Mouse (Mus musculus) megakaryocyte, adult 5-6 weeks (primary cell): ENCODE results near the gene Dtx2. TPM values are rescaled to one million over a fixed set of nuclear protein-coding genes. Genes with fewer than 3 reads are reported as not detected.
"Not testable (repeated sequence)": the region's sequence is repeated elsewhere in the genome, so short reads cannot be mapped to it uniquely, and the experiment has no call there.

Experiments
- ATAC-seq: 2 replicates; pipeline ENCODE4 v1.8.0; 2016; ENCODE audit warnings: mild to moderate bottlenecking, inconsistent platforms; ENCODE audit not compliant: poor library complexity, severe bottlenecking
- total RNA-seq, 2 experiments: library from RNA; stranded (forward) in 1 of 2; stranded (reverse) in 1 of 2; fragments of 153-499, 151-499 nt in 1 of 2; fragments of 221-1000, 200-1000 nt in 1 of 2; gene quantifications; 2 replicates each; pipeline versions ENCODE4 v1.2.3 to v1.2.4; 2015 to 2017

Dtx2 gene
- total RNA-seq, 2 experiments from 2014 or later, result 12.4 to 26.3 TPM

DNA sequence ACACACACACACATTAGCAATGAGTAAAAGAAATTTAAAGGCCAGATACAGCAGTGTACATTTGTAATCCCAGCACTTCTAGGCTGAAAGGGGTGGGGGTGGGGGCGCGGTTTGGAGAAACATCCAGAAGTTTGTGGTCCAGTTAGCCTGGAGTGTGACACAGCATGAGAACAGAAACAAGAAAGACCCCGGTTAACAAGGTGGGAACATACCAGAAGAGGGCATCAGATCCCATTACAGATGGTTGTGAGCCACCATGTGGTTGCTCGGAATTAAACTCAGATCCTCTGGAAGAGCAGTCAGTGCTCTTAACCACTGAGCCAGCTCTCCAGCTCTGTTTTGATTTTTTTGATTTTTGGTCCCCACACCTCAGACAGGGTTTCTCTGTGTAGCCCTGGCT is 61.5 kb downstream of the Dtx2 start:
- ATAC-seq, result no peak

DNA sequence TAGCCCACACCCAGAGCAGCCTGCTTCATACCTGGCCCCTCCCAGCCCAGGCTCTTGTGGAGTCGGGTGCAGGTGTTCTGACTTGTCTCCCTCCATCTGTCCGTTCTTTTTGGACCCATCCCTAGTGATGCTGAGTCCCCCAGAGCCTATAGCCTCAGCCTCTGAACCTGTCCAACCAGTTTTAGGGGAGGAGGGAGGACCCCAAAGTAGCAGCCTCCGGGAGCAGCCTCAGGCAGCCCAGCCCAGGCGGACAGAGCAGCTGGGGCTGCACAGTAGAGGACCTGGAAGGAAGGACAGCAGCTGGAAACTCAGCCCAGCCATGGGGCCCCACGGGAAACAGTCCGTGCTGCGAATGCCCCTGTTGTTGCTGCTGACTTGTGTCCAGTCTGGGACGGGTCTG is 62.5 kb downstream of the Dtx2 start:
- no peak for ATAC-seq

DNA sequence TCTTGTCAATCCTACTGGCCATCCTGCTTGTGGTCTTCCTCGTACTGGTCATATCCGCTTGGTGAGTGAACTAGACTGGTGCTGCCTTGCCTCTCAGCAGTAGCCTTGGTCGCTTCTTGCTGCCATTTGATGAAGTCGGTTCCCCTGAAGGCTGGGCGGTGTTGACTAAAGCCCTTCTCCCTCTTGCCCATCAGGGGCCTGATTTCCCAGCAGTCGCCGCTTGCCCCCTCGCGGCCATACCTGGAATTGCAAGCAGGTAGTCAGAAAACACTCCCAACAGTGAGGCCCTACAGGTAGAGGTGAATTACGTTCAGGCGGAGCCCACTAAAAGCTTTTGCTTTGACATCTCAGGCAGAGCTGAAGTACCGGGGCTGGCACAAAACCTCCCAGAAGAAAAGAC is 67.0 kb downstream of the Dtx2 start:
- peak; percentile 76 for ATAC-seq

DNA sequence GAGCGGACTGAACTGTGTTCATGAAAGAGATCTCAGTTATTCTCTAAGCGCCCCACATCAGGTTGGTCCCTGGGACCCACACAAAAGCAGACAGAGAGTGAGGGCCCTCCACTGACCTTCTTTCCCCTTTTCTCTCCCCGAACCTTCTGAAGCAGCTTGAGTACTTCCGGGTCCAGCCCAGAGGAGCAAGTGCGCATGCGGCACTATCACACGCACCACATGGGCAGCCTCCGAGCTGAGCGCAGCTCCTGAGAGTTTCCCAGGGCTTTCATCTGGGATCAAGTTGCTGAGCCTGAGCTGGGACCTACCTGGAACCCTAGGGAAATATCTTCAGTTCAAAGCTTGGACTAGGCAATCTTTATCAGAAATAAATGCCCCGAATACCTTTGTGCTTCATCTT is 69.3 kb downstream of the Dtx2 start:
- ATAC-seq, result no peak

DNA sequence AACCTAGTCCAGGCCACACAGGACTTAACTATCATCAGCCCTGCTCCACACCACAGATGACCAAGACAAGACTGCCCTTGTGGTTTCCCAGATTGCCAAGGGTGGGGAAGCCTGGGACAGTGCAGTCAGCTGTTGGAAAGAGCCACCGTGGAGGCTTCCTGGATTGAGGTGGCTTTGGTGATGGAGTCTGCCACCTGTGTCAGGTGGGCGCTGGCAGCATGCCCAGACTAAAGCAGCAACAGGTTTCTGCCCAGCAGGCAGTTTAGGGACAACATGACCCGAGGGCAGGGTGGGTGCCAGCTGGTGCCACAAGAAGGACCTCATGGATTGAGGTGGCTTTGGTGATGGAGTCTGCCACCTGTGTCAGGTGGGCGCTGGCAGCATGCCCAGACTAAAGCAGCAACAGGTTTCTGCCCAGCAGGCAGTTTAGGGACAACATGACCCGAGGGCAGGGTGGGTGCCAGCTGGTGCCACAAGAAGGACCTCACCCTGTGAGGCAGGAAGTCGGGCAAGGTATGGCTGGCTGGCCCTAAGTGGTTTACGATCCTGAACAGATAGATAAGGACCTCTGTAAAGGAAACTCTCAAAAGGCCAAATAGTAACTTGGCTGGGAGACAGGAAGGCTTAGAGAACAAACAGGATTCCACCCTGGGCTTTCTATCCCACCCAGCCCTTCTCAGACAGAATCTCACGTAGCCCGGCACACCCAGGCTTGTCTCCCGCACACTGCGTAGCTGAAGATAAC is 72.0 kb downstream of the Dtx2 start:
- not testable (repeated sequence) for ATAC-seq

DNA sequence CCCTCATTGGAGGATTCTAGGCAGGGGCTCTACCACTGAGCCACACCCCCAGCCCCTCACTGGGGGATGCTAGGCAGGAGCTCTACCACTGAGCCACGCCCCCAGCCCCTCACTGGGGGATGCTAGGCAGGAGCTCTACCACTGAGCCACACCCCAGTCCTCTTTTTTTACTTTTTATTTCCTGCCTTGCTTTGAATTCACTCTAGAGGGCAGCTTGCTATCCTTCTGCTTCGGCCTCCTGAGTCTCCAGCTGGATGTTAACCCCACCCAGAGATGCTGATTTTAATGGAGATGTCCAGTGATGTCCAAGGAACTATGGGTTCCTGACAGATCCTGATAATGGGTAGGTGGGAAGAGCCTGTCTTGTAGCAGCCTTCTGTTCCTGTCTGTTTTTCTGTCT is 74.8 kb downstream of the Dtx2 start:
- ATAC-seq, result no peak

DNA sequence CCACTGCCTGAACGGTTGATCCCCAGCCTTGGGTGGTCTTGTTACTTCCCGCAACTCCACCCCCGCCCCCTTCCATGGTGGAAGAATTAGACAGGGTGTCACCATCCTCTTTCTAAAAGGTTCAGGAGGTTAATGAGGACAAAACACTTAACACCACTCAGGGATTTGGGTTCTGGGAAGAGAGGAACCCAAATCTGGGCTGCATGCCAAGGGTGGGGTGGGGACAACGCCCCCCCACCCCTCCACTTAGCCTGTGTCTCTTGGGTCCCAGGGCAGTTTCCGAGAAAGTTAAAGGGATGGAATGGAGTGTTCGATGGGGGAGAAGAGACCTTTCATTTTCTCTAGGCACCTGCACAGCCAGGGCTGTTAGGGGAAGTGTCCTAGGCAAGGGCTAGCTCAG is 78.5 kb downstream of the Dtx2 start:
- ATAC-seq, result no peak

DNA sequence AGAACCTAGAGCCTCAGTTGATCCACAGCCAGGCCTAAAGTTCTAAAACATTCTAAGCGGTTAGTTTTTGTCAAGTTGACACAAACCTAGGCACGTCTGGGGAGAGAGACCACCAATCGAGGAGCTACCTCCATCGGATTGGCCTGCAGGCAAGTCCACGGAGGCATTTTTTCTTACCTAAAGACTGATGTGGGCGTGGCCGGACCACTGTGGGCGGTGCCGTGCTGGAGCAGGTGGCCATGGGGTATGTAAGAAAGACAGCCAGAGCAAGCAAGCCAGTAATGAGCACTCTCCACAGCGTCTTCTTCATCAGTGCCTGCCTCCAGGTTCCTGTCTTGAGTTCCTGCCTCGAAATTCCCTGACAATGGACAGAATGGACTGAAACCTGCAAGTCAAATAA is 78.9 kb downstream of the Dtx2 start:
- ATAC-seq, result no peak

DNA sequence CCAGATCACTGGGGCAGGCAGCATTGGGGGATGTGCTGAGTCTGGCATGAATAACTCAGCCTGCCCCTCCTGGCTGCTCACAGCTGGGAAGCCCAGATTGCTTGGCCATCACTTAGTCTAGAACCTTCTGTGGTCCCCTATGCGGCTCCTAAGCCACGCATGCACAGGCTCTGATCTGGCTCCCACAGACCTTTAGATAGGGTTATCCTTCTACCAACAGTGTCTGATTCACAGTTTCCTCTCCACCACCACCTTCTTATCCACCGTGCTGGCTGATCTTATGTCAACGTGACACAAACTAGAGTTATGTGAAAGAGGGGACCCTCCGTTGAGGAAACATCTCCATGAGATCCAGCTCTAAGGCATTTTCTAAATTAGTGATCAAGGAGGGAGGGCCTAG is 80.5 kb downstream of the Dtx2 start:
- no peak for ATAC-seq

DNA sequence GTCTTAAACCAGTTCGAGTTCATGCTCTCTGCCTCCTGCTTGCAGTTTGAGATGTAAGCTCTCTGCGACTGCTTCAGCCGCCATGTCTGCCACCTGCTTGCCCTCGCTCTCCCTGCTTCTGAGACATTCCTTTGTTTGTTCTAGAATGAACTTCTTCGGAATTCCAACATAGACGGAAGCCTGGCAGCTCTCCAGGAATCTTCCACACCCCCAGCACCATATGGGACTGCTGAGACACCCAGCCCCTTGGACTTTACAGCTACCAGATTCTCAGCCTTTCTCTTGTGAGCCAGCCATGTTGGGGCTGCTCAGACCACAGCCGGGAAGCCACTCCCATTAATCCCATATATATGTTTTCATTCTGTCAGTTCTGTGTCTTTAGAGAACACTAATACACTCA is 81.7 kb downstream of the Dtx2 start:
- no peak for ATAC-seq

DNA sequence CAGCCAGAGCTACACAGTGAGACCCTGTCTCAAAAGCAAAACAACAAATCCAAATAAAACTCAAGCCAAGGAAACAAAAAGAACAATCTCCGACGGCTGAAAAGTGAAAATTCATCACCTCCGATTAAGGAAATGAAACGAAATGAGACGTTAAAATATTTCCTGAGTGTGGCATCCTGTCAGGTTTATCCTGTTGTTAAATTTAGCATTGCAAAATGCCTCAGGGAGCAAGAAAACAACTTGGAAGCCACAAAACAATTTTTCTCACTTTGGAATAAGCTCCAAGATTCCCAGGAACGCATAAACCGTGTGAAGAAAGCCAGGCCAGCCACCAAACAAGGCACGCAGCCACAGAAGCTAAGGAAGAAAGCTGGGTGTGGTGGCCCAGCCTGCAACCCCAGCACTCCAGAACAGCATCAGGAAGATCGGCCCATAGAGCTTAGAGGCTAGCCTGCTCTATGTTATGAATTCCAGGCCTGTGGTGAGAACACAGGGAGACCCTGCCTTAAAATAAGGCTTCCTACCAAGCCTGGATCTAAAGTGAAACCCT is 82.5 kb downstream of the Dtx2 start:
- ATAC-seq, result no peak

DNA sequence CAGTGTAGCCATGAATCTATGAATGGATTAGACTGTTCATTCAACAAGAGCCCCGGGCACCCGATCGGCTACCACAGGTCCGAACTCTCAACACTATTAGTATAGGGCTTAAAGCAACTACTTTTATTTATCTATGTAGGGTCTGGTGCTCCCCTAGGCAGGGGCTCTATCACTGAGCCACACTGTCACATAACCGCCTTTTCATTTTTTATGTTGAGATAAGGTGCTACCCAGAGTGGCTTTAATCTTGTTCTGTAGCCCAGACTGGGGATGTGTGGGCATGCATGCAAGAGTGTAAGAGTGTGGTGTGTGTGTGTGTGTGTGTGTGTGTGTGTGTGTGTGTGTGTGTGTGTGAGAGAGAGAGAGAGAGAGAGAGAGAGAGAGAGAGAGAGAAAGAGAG is 83.5 kb downstream of the Dtx2 start:
- no peak for ATAC-seq

DNA sequence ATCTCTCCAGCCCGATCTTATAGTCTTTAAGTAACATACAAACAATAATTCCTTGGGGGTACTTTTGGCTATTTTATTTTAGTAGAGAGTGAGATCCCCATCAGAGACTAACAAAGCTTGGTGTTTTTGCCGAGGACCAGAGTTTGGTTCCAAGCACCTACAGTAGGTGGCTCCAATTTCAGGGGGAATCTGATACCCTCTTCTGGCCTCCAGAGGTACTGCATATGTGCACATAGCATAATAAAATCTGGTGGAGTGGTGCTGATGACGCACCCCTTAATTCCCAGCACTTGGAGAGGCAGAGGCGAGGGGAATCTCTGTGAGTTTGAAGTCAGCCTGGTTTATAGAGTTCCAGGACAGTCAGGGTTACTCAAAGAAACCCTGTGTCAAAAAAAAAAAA is 87.7 kb downstream of the Dtx2 start:
- no peak for ATAC-seq

Other genes starting within 250 kb of the Dtx2 start
- 0.25 TPM in 1 of 2 replicates, not detected in the other for gene Styxl1, start 216.4 kb upstream of the Dtx2 start, total RNA-seq (2015)
- gene Styxl1, start 216.4 kb upstream of the Dtx2 start, total RNA-seq (2017), result 0.18 TPM in 1 of 2 replicates, not detected in the other
- gene Mdh2, start 216.3 kb upstream of the Dtx2 start, total RNA-seq (2015), result 240 and 251 TPM in 2 replicates
- gene Mdh2, start 216.3 kb upstream of the Dtx2 start, total RNA-seq (2017), result 111 and 129 TPM in 2 replicates
- not detected in 2 replicates for gene Srrm3, start 187.9 kb upstream of the Dtx2 start, total RNA-seq (2015)
- not detected in 2 replicates for gene Srrm3, start 187.9 kb upstream of the Dtx2 start, total RNA-seq (2017)
- gene Hspb1, start 106.9 kb upstream of the Dtx2 start, total RNA-seq (2015), result not detected in 2 replicates
- gene Hspb1, start 106.9 kb upstream of the Dtx2 start, total RNA-seq (2017), result not detected in 2 replicates
- gene Ywhag, start 60.2 kb upstream of the Dtx2 start, total RNA-seq (2015), result 124 and 141 TPM in 2 replicates
- 72.4 and 88.1 TPM in 2 replicates for gene Ywhag, start 60.2 kb upstream of the Dtx2 start, total RNA-seq (2017)
- gene Ssc4d, start 20.3 kb upstream of the Dtx2 start, total RNA-seq (2015), result 17.1 and 19.9 TPM in 2 replicates
- 6.0 and 7.4 TPM in 2 replicates for gene Ssc4d, start 20.3 kb upstream of the Dtx2 start, total RNA-seq (2017)
- gene Zp3, start 14.7 kb upstream of the Dtx2 start, total RNA-seq (2015), result 0.20 TPM in 1 of 2 replicates, not detected in the other
- not detected in 2 replicates for gene Zp3, start 14.7 kb upstream of the Dtx2 start, total RNA-seq (2017)
- gene Upk3b, start 43.7 kb downstream of the Dtx2 start, total RNA-seq (2015), result not detected in 2 replicates
- gene Upk3b, start 43.7 kb downstream of the Dtx2 start, total RNA-seq (2017), result not detected in 2 replicates
- gene Upk3bl, start 59.7 kb downstream of the Dtx2 start, total RNA-seq (2015), result not detected in 2 replicates
- not detected in 2 replicates for gene Upk3bl, start 59.7 kb downstream of the Dtx2 start, total RNA-seq (2017)
- gene Rasa4, start 89.1 kb downstream of the Dtx2 start, total RNA-seq (2015), result 36.2 and 40.9 TPM in 2 replicates
- gene Rasa4, start 89.1 kb downstream of the Dtx2 start, total RNA-seq (2017), result 26.0 and 33.8 TPM in 2 replicates
- gene Polr2j, start 121.8 kb downstream of the Dtx2 start, total RNA-seq (2015), result 94.7 and 103 TPM in 2 replicates
- 105 and 117 TPM in 2 replicates for gene Polr2j, start 121.8 kb downstream of the Dtx2 start, total RNA-seq (2017)
- 12.3 and 16.0 TPM in 2 replicates for gene Lrwd1, start 141.3 kb downstream of the Dtx2 start, total RNA-seq (2015)
- gene Lrwd1, start 141.3 kb downstream of the Dtx2 start, total RNA-seq (2017), result 40.9 and 58.5 TPM in 2 replicates
- gene Alkbh4, start 141.3 kb downstream of the Dtx2 start, total RNA-seq (2015), result 14.0 and 19.8 TPM in 2 replicates
- 11.2 and 15.2 TPM in 2 replicates for gene Alkbh4, start 141.3 kb downstream of the Dtx2 start, total RNA-seq (2017)
- gene Orai2, start 175.9 kb downstream of the Dtx2 start, total RNA-seq (2015), result 26.1 and 26.5 TPM in 2 replicates
- 42.8 and 48.1 TPM in 2 replicates for gene Orai2, start 175.9 kb downstream of the Dtx2 start, total RNA-seq (2017)
- gene Prkrip1, start 204.2 kb downstream of the Dtx2 start, total RNA-seq (2015), result 8.7 and 15.7 TPM in 2 replicates
- gene Prkrip1, start 204.2 kb downstream of the Dtx2 start, total RNA-seq (2017), result 46.0 and 50.7 TPM in 2 replicates